Mouse (Mus musculus): ENCODE measurements around the gene Mok. TPM values are rescaled to one million over a fixed set of nuclear protein-coding genes. Genes with fewer than 3 reads are reported as not detected.

Mok gene
- polyA plus RNA-seq, 1 experiment, result 3.3 TPM

- Histone ChIP-seq H3K4me2 (ENCODE audit: low read depth) (no peak overlapping the region), H3K36me3 (ENCODE audit: control insufficient read depth, insufficient read depth) (no peaks in the 10 kb centered on the region), H3ac (ENCODE audit: control insufficient read depth, insufficient read length) (no peak overlapping the region), H3K4me3 (no peak overlapping the region), H3K27me3 (ENCODE audit: control insufficient read depth, insufficient read depth, insufficient read length) (no peaks in the 10 kb centered on the region), H3K79me2 (ENCODE audit: control insufficient read depth, insufficient read depth) (peaks cover 7% of the 10 kb centered on the region)
- TF ChIP-seq TCF12 (IDR thresholded peaks at IDR 0.05; ENCODE audit: insufficient read depth, poor library complexity, severe bottlenecking) (no peak), REST (IDR thresholded peaks at IDR 0.05; ENCODE audit: insufficient read depth, insufficient read length) (no peak), SRF (IDR thresholded peaks at IDR 0.05; ENCODE audit: control insufficient read depth, insufficient read length, low read depth) (no peak)
These were observed 45.7 kb downstream of the Mok start for GRCm38 (mm10) chr12:110795035-110795434.

- TF ChIP-seq TCF12 (IDR thresholded peaks at IDR 0.05; ENCODE audit: insufficient read depth, poor library complexity, severe bottlenecking) (no peak), POLR2A (IDR thresholded peaks at IDR 0.05; ENCODE audit: insufficient read length, low read depth) (no peak), MYOD1 (IDR thresholded peaks at IDR 0.05; ENCODE audit: control insufficient read depth in 1 of 3, insufficient read length in 2 of 3, low read depth in 2 of 3) (no peak), REST (IDR thresholded peaks at IDR 0.05; ENCODE audit: insufficient read depth, insufficient read length) (no peak), SRF (IDR thresholded peaks at IDR 0.05; ENCODE audit: control insufficient read depth, insufficient read length, low read depth) (no peak), MYOG (IDR thresholded peaks at IDR 0.05; ENCODE audit: control insufficient read depth in 1 of 3, insufficient read depth in 1 of 3, insufficient read length in 2 of 3, low read depth in 2 of 3) (no peak), USF1 (IDR thresholded peaks at IDR 0.05; ENCODE audit: low read depth) (no peak), TCF3 (IDR thresholded peaks at IDR 0.05; ENCODE audit: insufficient read length, low read depth) (no peak), MAX (IDR thresholded peaks at IDR 0.05; ENCODE audit: low read depth) (no peak), E2F4 (IDR thresholded peaks at IDR 0.05; ENCODE audit: insufficient read depth) (no peak), CEBPB (IDR thresholded peaks at IDR 0.05; ENCODE audit: insufficient read depth, poor library complexity, severe bottlenecking) (no peak), POLR2AphosphoS2 (IDR thresholded peaks at IDR 0.05; ENCODE audit: insufficient read length, low read depth) (no peak)
- no peaks in the 10 kb centered on the region for H3K36me3 ChIP-seq (ENCODE audit: control insufficient read depth, insufficient read depth)
- H3ac ChIP-seq (ENCODE audit: control insufficient read depth, insufficient read length), result no peak overlapping the region
- H3K4me2 ChIP-seq (ENCODE audit: low read depth), result no peak overlapping the region
- no peak overlapping the region for H3K4me3 ChIP-seq
- no peaks in the 10 kb centered on the region for H3K27me3 ChIP-seq (ENCODE audit: control insufficient read depth, insufficient read depth, insufficient read length)
- H3K79me2 ChIP-seq (ENCODE audit: control insufficient read depth, insufficient read depth), result peaks cover 16% of the 10 kb centered on the region
These were observed 49.7 kb downstream of the Mok start for GRCm38 (mm10) chr12:110791026-110791425.

GRCm38 (mm10) chr12:110790580-110790979 is 50.2 kb downstream of the Mok start:
- H3K27me3 ChIP-seq (ENCODE audit: control insufficient read depth, insufficient read depth, insufficient read length), result no peaks in the 10 kb centered on the region
- H3K4me3 ChIP-seq, result no peak overlapping the region
- H3K36me3 ChIP-seq (ENCODE audit: control insufficient read depth, insufficient read depth), result no peaks in the 10 kb centered on the region
- TF ChIP-seq POLR2A (IDR thresholded peaks at IDR 0.05; ENCODE audit: insufficient read length, low read depth) (no peak), TCF3 (IDR thresholded peaks at IDR 0.05; ENCODE audit: insufficient read length, low read depth) (no peak), TCF12 (IDR thresholded peaks at IDR 0.05; ENCODE audit: insufficient read depth, poor library complexity, severe bottlenecking) (no peak), SRF (IDR thresholded peaks at IDR 0.05; ENCODE audit: control insufficient read depth, insufficient read length, low read depth) (no peak), POLR2AphosphoS2 (IDR thresholded peaks at IDR 0.05; ENCODE audit: insufficient read length, low read depth) (no peak), MAX (IDR thresholded peaks at IDR 0.05; ENCODE audit: low read depth) (no peak), REST (IDR thresholded peaks at IDR 0.05; ENCODE audit: insufficient read depth, insufficient read length) (no peak), CEBPB (IDR thresholded peaks at IDR 0.05; ENCODE audit: insufficient read depth, poor library complexity, severe bottlenecking) (no peak)
- no peak overlapping the region for H3K4me2 ChIP-seq (ENCODE audit: low read depth)
- peaks cover 16% of the 10 kb centered on the region for H3K79me2 ChIP-seq (ENCODE audit: control insufficient read depth, insufficient read depth)
- H3ac ChIP-seq (ENCODE audit: control insufficient read depth, insufficient read length), result no peak overlapping the region

GRCm38 (mm10) chr12:110786243-110786642 is 54.5 kb downstream of the Mok start:
- TF ChIP-seq MYOG (IDR thresholded peaks at IDR 0.05; ENCODE audit: control insufficient read depth in 1 of 3, insufficient read depth in 1 of 3, insufficient read length in 2 of 3, low read depth in 2 of 3) (no peak), E2F4 (IDR thresholded peaks at IDR 0.05; ENCODE audit: insufficient read depth) (no peak), REST (IDR thresholded peaks at IDR 0.05; ENCODE audit: insufficient read depth, insufficient read length) (no peak), CEBPB (IDR thresholded peaks at IDR 0.05; ENCODE audit: insufficient read depth, poor library complexity, severe bottlenecking) (no peak), MAX (IDR thresholded peaks at IDR 0.05; ENCODE audit: low read depth) (no peak), USF1 (IDR thresholded peaks at IDR 0.05; ENCODE audit: low read depth) (no peak)
- Histone ChIP-seq H3K4me2 (ENCODE audit: low read depth) (no peak overlapping the region), H3K27me3 (ENCODE audit: control insufficient read depth, insufficient read depth, insufficient read length) (no peaks in the 10 kb centered on the region), H3K79me2 (ENCODE audit: control insufficient read depth, insufficient read depth) (peaks cover 12% of the 10 kb centered on the region), H3K36me3 (ENCODE audit: control insufficient read depth, insufficient read depth) (no peaks in the 10 kb centered on the region), H3K4me3 (no peak overlapping the region), H3ac (ENCODE audit: control insufficient read depth, insufficient read length) (no peak overlapping the region)

- no peak for TF ChIP-seq REST (IDR thresholded peaks at IDR 0.05; ENCODE audit: insufficient read depth, insufficient read length)
- TF ChIP-seq CEBPB (IDR thresholded peaks at IDR 0.05; ENCODE audit: insufficient read depth, poor library complexity, severe bottlenecking), result no peak
- TF ChIP-seq POLR2AphosphoS2 (IDR thresholded peaks at IDR 0.05; ENCODE audit: insufficient read length, low read depth), result no peak
- no peak for TF ChIP-seq SRF (IDR thresholded peaks at IDR 0.05; ENCODE audit: control insufficient read depth, insufficient read length, low read depth)
- no peak for TF ChIP-seq MYOG (IDR thresholded peaks at IDR 0.05; ENCODE audit: control insufficient read depth in 1 of 3, insufficient read depth in 1 of 3, insufficient read length in 2 of 3, low read depth in 2 of 3)
- TF ChIP-seq TCF12 (IDR thresholded peaks at IDR 0.05; ENCODE audit: insufficient read depth, poor library complexity, severe bottlenecking), result no peak
- TF ChIP-seq MYOD1 (IDR thresholded peaks at IDR 0.05; ENCODE audit: control insufficient read depth in 1 of 3, insufficient read length in 2 of 3, low read depth in 2 of 3), result no peak
- TF ChIP-seq USF1 (IDR thresholded peaks at IDR 0.05; ENCODE audit: low read depth), result no peak
- TF ChIP-seq POLR2A (IDR thresholded peaks at IDR 0.05; ENCODE audit: insufficient read length, low read depth), result no peak
- TF ChIP-seq E2F4 (IDR thresholded peaks at IDR 0.05; ENCODE audit: insufficient read depth), result no peak
- no peak for TF ChIP-seq MAX (IDR thresholded peaks at IDR 0.05; ENCODE audit: low read depth)
- no peak for TF ChIP-seq TCF3 (IDR thresholded peaks at IDR 0.05; ENCODE audit: insufficient read length, low read depth)
- H3K36me3 ChIP-seq (ENCODE audit: control insufficient read depth, insufficient read depth), result no peaks in the 10 kb centered on the region
- no peak overlapping the region for H3K4me3 ChIP-seq
These were observed 56.5 kb downstream of the Mok start for GRCm38 (mm10) chr12:110784211-110784610.

More at GRCm38 (mm10) chr12:110784211-110784610, 56.5 kb downstream of the Mok start:
- no peak overlapping the region for H3K4me2 ChIP-seq (ENCODE audit: low read depth)
- H3ac ChIP-seq (ENCODE audit: control insufficient read depth, insufficient read length), result no peak overlapping the region
- H3K27me3 ChIP-seq (ENCODE audit: control insufficient read depth, insufficient read depth, insufficient read length), result no peaks in the 10 kb centered on the region
- H3K79me2 ChIP-seq (ENCODE audit: control insufficient read depth, insufficient read depth), result peaks cover 9% of the 10 kb centered on the region
